Mouse (Mus musculus) heart, adult 18-20 months (tissue): ENCODE data around the gene Dnah7b. TPM values are rescaled to one million over a fixed set of nuclear protein-coding genes. Genes with fewer than 3 reads are reported as not detected.
"Not testable (repeated sequence)": the region's sequence is repeated elsewhere in the genome, so short reads cannot be mapped to it uniquely, and the experiment has no call there.

ENCODE experiments used
- DNase-seq, 2 experiments: peaks; one replicate each; pipeline ENCODE4 v3.0.0; 2021 to 2022; ENCODE audit warnings: mixed read lengths in 1 of 2
- long read RNA-seq, 2 experiments: library from polyadenylated mRNA; stranded (forward); transcript quantifications; one replicate each; pipeline ENCODE4 v2.0.0; 2021
- total RNA-seq, 2 experiments: library from RNA; stranded (reverse); gene quantifications; 2 replicates each; pipeline ENCODE4 v1.2.3; 2021

The Dnah7b gene
- 1 to 10 TPM in 1 of 2 experiments, under 1 TPM in 1; 0.65 to 1.4 TPM for total RNA-seq
- long read RNA-seq, experiment 1, result 0 reads
- long read RNA-seq, experiment 2, result 0 reads

DNA sequence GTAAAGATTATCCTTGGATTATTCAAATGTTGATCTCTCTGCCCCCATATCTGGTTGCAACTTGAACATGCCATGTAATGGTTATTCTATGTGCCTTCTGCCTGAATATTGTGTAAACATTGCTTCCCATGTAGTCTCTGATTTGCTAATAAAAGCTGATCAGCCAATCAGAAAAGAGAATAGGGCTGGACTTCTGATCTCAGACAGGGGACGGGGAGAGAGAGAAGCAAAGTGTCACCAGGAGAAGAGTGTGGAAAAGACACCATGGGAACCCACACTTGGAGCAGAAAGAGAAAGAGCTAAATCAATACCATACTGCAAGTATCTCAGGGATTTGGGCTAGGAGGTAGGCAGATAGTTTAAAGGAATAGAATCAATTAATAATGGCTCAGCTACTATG, at the start of gene Dnah7b:
Gene Dnah7b, plus strand, starts transcription at position 301 of the 400 bp plus-strand sequence.
- DNase-seq, result no peak

DNA sequence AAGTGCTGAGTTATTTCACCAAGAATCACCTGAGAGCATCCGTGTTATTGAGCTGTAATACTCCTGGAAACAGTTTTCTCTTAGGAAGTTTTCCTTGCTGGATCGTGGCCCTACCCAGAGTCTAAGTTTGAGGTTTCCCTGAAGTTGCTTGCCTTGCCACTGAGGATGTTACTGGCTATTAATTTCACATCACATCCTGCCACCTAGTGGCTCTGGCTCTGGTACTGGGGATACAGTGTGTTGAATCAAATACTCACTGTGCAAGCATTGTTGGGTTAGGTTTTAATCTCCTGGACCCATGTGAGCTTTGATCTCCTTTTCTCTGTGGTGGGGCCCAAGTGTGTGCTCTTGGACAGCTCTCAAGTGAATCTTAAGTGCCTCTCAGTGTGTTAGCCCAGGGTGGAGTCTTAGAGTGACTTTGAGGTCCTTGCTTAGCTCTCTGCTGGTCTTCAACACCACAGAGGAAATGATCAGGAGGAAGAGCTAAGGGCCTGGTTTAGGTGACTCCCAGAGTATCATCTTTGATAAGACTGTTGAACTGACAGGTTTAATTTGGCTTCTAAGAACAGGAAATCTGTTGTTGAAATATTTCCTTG, 47.6 kb upstream of the Dnah7b start:
- DNase-seq, result peak; percentile 4 to 38

DNA sequence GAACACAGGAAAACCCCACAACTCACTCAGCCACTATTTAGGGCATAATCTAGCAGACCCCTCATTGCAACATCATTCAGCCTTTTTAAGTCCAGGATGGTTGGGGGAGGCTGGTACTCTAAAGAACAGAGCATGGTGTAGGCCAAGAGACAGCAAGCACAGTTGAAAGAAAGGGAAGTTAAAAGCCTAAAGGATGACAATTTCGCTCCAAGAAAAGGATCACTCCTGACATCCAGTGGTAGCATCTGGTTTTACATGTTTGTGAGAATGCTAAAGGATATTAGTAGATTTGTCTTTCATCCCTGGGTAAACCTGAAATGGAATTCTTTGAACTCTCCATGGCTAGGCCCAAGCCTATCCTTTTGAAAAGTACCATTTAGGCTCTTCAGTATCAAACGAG, 43.9 kb upstream of the Dnah7b start:
- DNase-seq, result peak; percentile 8 to 60

DNA sequence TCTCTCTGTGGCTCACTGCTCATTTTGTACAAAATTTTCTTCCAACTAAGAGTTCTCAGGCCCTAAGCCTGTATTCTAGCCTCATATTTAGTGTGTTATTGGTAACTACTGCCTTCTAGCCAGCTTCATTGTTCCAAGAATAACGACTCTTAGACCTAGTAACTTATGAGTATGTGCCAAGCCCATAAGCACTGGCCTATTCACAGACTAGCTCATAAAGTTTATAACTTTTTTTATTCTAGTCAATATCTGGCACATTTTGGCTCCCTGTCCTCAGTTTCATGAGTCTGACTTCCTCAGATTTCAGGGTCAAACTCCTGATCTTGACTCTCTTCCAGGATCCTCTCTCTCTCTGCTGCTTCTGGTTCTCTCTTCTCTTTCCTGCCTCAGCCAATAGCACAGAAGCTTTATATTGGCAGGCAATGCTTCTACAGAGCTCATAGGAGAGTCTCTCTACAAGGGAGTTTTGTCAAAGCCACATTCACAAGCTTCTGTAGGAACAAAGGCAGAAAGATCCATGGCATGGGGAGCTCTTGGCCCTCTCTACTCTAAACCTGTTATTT, 34.0 kb upstream of the Dnah7b start:
- no peak for DNase-seq

DNA sequence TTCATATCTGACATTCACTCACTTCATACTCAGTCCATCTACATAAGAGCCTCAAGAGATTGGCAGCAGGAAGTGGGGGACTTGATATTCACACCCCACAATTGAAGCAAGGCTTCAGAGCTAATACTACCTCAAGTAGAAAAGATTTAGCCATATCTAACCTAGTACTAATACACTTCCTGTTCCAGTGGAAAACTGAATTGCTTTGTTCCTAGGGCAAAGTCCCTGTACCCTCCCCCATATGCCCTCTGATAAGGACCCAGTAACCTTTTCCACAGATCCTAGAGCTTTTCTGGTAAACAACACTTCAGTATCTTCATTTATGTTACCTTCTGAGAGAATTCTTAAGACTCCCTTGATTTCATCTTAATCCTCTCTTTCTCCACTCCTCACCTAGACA, 17.9 kb upstream of the Dnah7b start:
- DNase-seq, result no peak

DNA sequence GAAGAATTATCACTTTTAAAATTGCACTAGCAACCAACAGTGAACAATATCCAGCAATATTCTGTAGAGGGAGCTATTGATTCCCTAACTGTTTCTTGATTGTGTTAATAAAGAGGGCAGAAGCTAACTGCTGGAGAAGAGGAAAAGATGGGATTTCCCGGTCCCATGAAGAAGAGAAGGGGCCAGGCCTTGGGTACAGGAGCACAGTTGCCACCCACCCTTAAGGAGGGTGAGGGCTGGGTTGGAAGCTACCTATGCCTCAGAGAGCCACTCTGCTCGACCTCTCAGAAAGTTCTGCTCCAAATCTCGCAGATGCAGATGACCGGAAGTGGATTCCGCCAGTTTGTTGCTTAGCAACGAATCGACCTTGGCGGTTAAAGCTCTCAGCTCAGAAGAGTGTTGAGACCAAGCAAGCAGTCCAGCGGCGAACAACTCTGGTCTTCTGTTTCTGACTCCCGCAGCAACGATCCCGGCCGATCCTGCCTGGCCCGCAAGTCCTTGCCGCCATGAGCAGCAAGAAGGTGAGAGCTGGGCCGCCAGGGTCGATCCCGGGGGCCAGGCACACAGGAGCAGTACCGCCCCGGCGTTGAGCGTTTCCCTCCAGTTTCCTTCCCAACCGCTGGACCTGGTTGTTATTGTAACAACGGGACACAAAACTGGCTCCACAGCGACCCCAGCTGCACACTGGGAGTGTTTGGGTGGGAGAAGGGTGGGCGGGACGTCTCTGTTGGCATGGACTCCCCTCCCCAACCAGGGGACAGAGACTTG, 553 bp downstream of the Dnah7b start:
- DNase-seq, result peak; percentile 77 to 78

DNA sequence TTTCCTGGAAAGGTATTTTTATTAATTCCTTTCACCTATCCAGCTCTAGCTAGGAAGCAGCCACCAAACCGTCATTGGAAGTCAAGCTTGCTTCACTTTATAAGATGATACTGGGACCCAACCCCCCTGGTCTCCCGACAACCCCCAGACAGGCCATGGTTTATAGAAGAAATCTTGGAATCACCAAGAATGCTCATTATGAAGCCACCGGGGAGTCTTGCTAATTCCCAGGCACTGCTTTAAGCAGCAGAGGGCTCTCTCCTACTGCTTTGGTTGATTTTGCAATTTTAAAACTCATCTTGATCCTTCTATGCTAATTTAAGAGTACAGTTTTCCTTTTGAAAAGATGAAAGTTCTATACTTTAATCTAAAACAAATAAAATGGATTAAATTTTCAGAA, 2.7 kb downstream of the Dnah7b start:
- DNase-seq, result not testable (repeated sequence)

DNA sequence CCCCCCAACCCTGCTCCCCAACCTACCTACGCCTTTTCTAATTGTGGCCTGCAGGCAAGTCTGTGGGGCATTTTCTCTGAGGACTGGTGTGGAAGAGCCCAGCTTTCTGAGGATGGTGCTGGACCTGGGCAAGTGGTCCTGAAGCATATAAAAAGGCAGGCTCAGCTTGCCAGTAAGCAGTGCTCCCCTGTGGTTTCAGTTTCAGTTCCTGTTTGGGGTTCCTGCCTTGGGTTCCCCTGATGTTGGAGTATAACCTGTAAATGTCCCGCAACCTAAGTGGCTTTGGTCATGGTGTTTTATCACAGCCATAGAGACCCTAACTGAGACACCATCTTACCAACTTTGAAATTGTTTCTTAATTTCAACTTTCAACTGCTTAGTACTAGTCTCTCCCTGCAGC, 11.8 kb downstream of the Dnah7b start:
- no peak for DNase-seq

DNA sequence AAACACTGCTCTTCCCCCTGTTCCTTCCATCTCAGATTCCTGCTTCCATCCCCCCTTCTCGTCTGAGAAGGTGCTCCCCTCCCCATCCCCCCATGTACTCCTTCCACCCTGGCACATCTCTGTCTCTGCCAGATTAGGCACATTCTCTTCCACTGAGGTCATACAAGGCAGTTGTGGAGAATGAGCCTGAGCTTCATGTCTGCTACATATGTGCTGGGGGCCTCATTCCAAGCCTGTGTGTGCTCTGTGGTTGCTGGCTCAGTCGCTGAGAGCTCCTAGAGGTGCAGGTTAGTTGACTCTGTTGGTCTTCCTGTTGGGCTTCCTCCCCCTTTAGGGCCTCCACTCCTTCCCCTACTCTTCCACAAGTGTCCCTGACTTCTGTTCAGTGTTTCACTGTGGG, 34.4 kb downstream of the Dnah7b start:
- DNase-seq, result no peak

DNA sequence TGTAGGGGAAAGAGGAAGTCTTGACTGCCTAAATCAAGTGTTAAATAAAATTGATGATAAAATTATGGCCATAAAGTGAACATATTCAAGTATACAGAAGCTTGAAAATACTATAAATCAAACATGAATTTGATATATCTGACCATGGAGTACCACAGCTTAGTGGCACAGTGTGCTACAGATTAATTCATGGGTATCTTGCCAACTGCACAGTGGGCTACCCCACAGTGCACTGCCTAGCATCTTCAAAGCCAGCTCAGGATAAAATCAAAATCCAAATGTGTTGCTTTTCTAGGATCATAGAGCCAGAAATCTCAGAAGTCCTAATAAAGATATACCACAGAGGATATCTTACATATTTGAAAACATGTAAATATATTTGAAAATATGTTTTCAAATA, 46.5 kb downstream of the Dnah7b start:
- DNase-seq, result not testable (repeated sequence)

DNA sequence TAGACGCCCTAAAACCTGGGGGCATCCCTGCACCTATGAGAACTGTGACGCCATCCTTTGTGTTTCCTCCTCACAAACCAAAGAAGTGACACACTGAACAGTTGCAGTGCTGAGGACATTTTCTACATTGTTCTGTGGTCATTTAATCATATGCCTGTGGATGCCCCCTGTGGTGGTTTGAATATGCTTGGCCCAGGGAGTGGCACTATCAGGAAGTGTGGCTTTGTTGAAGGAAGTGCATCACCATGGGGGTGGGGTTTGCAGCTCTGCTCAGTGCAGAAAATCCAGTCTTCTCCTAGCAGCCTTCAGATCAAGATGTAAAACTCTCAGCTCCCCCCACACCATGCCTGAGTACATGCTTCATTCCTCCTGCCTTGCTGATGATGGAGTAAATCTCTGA, 51.1 kb downstream of the Dnah7b start:
- not testable (repeated sequence) for DNase-seq

DNA sequence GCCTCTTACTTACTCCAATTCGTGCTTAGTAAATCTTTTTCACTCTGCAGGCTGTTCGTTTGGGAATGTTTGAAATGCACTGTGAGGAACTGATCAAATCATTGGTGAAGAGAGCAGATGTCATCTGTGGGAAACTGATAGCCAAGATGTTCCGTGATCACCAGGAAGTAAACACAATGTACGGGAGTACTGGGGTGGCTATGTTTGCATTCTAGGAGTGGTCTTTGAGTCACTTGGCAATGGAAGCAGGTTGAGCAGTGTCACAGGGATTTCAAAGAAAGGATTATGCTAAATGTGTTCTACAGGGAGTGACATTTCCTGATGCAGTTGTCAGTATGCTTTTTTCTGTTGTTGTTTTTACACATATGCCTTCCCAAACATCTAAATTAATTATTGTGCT, 61.9 kb downstream of the Dnah7b start:
- no peak for DNase-seq

DNA sequence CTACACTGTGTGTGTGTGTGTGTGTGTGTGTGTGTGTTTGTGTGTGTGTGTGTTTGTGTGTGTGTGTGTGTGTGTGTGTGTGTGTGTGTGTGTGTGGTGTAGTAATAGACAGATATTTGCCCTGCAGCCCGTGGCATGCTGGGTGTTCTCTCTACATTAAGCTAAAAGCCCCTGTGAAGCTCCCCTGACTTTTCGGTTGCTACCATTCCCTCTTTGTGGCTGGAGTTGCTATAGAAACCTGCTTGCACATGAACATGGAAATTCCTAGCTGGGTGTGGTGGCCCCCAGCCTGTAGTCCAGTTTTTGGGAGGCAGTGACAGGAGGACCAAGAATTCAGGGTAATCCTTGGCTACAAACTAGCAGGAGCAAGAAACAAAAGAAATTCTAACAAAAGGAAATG, 130.7 kb downstream of the Dnah7b start:
- DNase-seq, result not testable (repeated sequence)

DNA sequence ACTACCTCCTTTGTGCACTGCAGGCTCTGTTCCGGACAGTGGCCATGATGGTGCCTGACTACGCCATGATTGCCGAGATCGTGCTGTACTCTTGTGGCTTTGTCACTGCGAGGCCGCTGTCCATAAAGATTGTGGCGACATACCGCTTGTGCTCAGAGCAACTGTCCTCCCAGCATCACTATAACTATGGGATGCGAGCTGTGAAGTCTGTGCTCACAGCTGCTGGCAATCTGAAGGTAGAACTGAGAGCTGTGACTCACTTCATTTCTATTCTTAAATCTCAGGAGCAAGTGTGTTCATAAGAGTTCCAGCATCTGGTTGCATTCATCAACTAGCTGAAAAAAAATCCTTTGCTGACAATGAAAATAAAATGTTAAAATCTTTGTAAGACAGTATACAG, 135.1 kb downstream of the Dnah7b start:
- not testable (repeated sequence) for DNase-seq

DNA sequence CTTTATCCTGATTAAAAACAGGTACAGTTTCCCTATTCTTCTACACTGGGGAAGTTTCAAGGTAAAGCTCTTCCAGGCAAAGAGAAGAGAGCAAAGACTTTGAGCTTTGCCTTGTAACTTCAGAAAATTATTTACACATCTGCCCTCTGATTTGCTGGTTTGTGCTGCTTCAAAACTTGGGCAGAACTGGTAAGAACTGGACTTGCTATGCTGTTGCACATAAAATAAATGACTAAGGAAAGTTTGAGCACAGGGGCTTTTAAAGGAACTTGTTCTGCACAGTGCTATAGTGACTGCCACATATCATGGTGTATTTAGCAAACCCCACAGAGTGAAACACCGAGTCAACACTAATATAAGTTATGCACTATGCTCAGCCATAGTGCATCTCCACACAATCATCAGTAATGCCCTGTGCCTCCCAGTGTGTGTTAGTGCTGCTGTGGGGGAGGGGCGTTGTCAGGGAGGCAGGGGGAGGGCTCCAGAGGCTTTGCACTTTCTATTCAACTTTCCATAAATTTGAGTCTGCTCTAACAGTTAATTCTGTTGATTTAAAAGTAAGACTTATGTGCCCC, 144.0 kb downstream of the Dnah7b start:
- not testable (repeated sequence) for DNase-seq

DNA sequence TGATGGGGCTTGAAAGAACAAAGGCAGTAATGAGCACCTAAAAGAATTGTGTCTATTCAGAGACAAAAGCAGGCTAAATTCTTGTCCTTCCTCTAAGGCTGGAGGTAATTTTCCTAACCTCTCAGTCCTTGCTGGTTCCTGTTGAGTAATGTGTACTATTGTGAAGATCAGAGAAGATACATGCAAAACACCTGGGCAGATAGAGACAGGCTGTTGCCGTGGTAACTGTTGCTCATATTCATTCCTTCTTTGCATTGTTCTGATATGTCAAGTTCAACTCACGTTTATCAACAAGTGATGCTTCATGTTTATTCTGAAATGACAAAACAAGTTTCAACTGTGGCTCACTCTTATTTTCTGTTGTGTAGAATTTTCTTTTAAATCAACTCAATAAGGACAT, 156.6 kb downstream of the Dnah7b start:
- not testable (repeated sequence) for DNase-seq

DNA sequence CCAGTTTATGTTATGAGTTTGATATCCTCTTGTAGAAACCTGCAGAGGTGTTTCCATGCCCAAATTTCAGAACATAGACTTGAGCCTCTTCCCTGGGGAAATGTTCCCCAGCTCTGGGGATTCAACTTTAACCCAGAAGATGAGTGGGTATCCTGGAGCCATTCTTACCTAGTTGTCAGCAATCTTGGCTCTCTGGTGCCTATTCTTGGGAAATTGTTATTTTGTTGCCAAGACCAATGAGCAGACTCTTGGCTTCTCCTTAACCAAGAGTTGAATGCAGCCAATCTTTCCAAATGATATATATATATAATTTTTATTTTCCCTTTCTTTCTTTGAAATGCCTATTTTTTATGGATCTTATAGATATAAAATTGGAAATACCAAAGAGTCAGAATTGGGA, 160.0 kb downstream of the Dnah7b start:
- DNase-seq, result not testable (repeated sequence)

DNA sequence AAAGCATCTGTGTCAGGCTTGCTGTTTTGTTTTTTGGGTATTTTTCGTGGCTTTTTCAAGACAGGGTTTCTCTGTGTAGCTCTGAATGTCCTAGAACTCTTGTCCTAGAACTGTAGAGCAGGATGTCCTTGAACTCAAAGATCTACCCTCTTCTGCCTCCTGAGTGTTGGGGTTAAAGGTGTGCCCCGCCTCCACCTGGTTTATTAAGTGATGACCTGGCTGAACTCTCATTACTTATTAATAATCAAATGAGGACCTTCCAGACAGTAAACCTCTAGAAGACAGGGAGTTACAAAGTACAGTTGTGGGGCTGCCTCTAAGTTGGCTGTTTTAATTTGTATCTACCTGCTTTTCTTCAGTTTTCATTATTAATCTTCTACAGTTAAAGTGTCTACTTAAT, 202.7 kb downstream of the Dnah7b start:
- not testable (repeated sequence) for DNase-seq

DNA sequence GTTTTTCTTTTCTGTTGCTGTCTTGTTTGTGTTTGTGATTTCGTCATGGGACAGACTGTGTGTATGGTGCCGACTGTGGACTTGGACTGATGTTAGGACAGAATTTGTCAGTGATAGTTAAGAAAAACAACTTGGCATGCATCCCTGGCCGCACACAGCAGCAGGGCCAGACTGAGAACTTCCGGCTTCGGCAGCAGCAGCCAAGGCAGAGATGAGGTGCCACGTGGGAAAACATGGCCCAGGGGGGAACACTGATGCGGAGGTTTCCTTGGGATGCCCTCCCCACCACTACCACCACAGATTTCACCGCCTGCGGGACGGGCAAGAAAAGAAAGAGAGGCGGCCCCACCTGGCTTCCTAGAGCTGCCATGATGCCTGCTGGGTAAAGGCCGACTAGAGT, 205.8 kb downstream of the Dnah7b start:
- no peak for DNase-seq

DNA sequence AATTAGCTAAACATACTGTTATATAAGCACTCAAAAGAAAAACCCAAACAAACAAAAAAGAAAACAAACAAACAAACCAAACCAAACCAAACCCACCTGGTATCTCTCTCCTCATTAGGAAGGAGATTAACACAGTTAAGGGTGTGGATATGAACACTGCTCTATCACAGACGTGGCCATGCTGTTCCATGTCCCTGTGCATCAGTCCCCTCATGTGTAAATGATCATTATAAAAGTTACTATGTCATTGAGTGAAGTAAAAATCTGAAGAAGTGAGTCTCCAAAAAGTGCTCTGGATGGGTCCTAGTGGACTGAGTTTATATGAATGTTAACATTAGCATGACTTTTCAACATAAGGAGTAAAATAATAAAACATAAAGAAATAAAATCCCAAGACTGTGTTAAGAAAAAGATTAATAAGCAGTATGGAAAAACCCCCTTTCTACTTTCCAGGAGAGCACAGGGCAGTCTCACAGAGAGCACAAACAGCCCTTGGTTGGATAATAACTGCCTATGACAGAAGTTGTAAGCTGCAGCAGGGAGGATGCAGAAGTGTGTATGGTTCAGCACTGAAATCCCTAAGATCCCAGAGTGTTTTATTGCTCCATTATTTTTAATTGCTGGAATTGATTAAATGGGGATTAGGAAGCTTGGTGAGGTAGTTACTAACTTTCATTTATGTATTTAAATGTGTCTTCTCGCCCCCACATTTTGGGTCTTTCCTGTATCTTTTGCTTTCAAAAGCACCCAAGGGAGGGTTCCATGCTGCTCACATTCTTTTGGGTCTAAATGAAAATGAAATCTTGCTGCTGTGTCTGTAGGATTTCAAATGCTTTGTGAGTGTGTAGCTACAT, 212.2 kb downstream of the Dnah7b start:
- not testable (repeated sequence) for DNase-seq

DNA sequence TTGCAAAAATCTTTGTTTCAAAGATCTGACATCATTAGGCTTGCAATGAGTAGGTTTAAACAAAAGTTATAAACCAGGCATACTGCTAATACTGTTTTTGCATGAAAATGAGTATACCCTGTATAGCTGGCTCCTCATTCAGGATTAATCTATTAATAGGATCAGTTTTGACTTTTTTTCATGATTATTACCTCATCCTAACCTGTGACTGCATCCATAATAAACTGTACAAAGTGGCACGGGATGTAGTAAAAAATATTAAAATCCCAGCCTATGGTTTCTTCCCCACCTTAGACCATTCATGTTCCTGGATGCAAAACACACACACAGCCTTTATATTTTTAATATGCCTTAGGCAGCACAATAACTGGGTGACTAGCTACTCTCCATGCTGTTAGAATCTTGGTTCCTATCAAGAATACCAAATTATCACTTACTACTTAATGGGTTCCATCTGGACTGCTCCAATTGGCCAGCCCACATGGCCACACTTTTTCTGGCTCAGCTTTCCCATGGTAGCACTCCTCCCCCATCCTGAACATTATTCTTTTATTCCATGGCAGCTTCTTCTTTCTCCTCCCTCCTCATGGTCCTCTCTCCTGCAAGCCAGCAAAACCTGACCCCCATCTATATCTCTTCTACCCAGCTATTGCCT, 212.9 kb downstream of the Dnah7b start:
- DNase-seq, result not testable (repeated sequence)

DNA sequence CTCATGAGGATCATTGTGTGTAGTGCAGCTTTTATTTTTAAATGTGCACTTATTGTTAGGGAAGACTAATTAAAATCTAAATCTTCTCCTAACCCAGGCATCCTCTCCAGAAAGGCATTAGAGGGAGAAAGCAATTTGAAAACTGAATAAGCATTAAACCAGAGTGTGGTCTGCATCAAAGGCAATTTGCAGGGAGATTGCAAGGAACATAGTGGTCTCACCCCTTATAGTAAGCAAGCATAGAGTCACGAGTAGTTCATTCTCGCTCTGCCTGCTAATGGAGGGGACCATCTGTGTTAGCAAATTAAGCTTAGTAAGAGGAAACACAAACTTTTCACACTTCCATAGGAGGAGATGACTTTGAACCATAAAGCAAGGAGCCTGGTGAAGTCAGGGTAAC, 228.3 kb downstream of the Dnah7b start:
- not testable (repeated sequence) for DNase-seq
